Mouse (Mus musculus) cerebellum, postnatal 4 days (tissue): ENCODE data around the gene Ank3.

ENCODE experiments used
- DNase-seq, 2 experiments: peaks; one replicate each; pipeline ENCODE4 v3.0.0; 2022; ENCODE audit warnings: low spot score in 2 of 2, mixed read lengths in 1 of 2

Ank3 gene

GRCm38 (mm10) chr10:69656321-69656720 lies 257.7 kb downstream of the Ank3 start:
- DNase-seq = peak in 1 of 2 experiments; percentile 63

DNA sequence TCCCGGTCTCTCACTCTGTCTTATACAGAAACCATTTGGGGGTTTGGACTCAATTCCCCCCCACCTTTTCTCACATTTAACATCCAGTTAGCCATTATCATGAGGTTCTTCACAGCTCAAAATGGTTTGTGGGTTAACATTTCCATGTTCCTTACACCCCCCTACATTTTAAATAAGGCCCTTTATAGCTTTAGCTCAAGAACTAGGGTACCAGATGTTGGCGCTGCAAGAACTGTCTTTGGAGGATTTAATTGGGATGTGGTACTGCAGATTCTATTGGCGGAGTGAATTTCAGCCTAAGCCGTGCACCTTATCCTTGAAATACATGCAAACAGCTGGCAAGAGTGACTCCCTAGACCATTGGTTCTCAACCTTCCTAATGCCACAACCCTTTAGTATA lies 261.2 kb downstream of the Ank3 start:
- no peak for DNase-seq

DNA sequence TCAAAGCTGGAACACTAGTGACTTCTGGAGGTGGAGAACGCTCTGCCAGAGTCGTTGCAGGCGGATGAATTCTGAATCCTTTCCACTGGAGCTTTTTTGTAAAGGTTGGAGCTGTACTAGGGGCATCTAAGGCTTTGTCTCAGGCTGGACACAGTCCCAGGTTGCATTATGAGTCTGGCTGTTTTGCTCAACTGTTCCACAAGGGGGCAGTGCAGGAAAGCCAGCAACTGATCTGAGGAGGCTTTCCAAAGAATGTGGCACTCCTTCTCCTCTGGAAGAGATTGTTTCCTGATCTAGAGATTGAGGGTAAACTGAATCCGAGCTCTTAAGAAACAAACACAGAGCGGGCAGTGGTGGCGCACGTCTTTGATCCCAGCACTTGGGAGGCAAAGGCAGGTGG lies 263.8 kb downstream of the Ank3 start:
- peak; percentile 70 to 87 for DNase-seq

- no peak for DNase-seq
These were observed 268.9 kb downstream of the Ank3 start for GRCm38 (mm10) chr10:69667482-69667881.

DNA sequence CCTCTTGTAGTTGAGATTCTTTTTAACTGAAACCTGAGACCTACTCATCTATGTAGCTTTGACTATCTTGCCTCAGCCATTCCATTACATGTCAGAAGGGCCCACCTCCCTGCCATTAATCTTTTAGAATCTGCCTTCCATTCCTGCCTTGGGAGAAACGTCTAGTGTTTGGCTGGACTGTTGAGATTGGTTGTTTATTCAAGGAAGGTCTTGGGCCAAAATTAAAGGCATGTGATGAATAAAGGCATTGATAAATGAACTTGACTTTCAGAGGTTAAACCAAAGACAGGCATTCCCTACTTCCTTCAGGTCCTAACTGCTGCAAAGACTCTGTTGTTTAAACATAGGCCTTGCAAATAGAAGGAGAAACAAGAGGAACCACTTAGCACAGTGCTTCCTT lies 271.9 kb downstream of the Ank3 start:
- no peak for DNase-seq

GRCm38 (mm10) chr10:69670959-69671358 lies 272.4 kb downstream of the Ank3 start:
- DNase-seq = no peak

- DNase-seq = no peak
These were observed 272.9 kb downstream of the Ank3 start for GRCm38 (mm10) chr10:69671505-69671904.

DNA sequence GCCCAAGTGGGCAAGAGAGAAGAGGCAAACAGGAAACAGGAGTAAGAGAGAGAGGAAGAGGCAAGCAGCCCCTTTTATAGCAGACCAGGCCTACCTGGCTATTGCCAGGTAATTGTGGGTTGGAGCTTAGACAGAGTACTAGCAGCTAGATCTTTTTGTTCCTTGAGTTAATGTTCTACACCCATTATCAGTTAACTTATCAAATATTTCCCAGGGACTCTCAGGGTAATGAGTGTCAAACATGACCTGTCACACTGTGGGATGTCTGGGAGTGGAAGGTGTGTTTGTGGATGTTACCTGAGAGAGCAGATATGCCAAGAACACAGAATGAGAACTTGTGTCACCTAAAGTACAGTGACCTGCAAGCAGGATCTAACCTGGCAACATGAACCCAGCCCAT lies 274.0 kb downstream of the Ank3 start:
- DNase-seq = no peak

DNA sequence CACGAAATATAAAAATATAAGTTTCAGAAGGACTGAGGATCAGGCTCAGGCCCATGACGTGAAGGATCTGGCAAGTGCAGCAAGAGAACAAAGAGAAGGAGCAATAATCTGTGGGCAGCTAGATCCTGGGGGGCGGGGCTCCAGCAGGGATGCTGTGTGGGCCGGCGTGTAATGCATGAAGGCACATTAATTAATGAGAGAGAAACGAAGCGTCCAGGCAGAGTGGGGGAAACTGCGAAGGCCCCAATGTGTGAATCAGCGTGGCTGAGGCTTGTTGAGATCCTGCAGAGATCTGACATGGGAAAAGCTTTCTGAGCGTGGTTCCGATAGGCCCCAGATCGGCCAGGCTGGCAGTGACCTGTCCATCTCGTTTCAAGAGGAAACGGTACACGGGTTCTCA lies 279.7 kb downstream of the Ank3 start:
- DNase-seq = peak in 1 of 2 experiments; percentile 51

GRCm38 (mm10) chr10:69686336-69686735 lies 287.8 kb downstream of the Ank3 start:
- DNase-seq = no peak

DNA sequence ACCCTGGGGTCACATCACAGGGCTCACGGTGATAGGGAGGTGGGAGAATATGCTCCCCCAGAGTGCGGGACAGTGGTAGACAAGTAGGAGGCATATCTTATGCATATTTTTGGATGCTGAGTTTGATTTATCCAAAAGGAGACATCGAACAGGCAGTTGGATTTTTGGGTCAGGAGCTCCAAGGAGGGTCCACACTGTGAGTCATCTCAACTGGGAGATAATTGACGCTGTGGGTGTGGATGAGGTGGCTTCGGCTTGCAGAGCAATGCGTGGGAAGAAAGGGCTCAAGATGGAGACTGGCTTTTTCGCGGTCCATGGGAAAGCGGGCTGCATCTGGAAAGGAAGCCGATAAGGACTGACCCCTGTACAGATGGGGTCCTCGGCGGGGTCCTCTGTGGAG lies 290.5 kb downstream of the Ank3 start:
- no peak for DNase-seq

DNA sequence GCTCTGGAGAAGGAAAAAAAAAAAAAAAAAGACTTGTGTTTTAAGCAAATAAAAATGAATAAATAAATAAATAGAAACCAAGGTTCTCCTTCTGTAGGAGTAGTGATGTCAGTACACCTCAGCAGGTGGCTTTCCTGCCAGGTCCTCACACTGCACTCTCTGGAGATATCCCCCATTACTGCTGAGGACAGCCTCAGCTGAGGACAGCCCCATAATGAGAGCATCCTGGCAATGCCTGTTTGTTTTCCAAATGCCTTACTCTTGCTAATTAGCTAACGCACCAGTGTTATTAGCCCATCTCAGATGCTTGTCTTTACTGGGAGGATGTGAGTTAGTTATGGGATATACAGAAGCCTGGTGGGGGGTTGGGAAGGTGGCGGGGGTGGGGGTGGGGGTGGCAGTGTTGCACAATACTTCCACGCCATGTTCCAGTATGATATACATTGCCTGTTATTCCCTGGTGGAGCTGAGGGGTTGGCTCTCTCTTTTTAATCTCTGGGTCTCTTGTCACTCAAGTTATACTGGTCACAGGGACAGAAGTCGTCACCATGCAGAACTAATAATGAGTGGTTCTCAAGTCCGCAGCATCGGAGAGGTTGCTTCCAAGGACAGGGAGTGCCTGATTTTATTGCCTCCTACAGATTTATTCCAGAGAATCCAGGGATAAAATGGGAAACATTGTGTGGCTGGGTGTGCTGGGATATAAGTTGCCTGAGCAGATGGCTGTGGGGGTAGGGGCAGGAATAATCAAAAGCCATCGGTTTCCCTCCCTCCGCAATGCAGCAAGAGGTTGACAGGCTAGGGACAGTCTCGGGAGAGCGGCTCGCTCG lies 291.8 kb downstream of the Ank3 start:
- DNase-seq = no peak

DNA sequence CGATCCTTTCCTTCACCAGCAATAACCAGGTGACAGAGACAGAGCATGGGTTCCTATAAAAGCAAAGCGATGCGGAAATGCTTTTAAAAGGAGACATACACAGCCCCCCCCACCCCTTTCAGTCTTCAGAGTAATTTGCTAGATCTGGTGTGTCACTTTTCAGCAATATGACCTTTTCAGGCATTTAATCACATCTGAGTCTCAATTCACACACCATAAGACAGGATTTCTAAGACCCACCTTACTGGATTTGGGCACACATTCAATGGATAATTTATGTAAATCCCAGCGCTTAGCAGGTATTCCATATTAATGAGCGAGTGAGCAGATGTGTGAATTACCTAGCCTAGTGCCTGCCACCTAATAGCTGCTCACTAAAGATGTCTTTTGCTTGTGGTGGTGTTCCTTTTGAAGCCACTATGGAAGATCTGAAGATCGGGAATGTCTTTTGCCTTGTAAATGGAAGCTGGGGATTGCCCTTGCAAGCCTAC lies 292.4 kb downstream of the Ank3 start:
- DNase-seq = no peak

DNA sequence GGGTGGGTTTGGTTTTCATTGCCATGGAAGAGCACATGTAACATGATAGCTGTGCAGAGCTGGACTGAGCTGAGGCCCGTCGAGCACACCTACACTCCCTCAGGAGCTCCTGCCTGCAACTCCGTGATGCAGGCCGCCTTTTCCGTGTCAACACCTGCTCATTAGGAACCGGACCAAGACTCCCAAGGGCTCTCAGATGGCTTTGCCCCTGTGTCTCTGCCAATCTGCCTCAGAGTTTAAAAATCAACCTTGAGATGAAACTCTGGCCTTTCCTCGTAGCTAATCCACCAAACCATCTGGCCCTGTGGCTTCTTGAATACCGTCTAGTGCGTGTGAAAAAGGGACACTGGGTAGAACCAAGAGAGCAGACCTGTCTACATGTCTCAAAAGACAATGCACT lies 297.4 kb downstream of the Ank3 start:
- peak in 1 of 2 experiments; percentile 32 for DNase-seq

DNA sequence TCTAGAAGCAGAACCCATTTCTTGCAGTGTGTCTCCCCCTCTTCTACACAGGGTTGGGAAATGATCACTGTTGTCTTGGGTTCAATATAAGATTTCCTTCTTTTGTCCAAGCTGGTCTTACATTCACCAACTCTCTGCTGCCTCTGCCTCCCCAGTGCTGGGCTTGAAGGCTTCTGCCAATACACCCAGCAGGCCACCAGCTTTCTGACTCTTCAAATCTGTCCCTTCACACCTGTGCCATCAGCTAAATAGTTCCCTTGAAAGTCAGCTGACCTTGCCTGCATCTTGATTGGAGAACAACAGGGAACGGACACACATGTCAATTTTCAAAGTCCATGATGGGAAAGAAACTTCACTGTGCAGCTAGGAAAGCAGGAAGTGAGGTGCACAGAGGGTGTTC lies 300.1 kb downstream of the Ank3 start:
- no peak for DNase-seq

DNA sequence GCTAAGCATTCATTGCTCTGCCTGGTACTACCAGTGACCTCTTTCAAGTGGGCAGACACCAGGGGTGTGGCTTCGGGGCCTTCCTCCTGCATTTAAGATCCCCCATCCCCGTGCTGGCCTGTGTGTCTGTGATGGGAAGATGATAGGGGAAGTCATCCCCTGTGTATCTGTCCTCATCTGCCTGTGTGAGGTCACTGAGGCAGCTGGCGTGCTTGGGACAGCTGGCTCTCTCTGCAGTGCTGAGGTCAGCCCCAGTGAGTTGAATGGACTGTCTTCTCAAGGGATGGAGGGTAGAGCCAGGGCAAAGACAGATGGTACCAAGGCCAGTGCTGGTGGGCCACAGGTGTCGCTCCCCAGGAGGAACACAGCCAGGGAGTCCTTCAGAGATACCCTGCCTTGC lies 302.7 kb downstream of the Ank3 start:
- DNase-seq = peak in 1 of 2 experiments; percentile 37

GRCm38 (mm10) chr10:69705806-69706768 lies 307.5 kb downstream of the Ank3 start:
- no peak for DNase-seq

DNA sequence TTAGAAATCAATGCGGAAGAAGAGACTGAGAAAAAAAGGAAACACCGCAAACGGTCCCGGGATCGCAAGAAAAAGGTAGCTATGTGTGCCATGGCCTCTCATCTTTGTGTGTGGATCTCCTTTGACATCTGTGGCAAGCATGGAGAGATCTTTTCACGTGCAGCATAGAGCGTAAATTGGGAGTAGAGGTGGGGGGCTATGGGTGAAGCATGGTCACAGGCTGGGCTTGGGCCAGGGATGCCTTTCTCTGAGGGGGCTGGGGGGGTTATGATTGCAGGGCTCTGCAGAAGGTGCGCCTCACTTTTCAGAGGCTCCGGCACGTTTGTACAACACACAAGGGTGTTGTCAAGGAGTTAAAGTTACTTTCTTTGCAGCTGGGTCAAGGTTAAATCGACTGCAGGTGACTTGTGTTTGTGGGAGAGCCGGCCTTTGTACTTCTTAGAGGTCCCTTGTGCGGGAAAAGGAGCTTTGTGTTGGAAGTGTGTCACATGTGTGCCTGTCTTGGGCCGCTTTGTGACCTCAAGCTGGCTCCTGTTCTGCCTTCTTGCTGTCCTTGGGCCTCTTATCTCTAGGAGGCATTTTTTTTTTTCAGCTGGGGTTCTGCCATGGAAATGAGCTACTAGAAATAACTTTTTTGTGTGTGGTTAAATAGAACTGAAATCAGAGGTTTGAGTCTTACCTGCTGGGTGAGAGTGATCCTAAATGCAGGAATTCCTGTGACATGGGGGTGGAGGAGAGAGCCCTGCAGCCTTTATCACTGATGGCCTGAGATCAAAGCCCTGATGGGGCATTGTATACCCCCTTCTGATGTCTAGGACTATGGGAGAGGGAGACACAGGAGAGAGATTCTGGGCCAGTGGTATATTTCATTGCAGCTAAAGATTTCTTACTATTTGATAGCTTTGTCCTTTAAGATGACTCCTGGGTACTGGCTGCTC lies 308.5 kb downstream of the Ank3 start:
- DNase-seq = no peak

GRCm38 (mm10) chr10:69707844-69708550 lies 309.4 kb downstream of the Ank3 start:
- no peak for DNase-seq

DNA sequence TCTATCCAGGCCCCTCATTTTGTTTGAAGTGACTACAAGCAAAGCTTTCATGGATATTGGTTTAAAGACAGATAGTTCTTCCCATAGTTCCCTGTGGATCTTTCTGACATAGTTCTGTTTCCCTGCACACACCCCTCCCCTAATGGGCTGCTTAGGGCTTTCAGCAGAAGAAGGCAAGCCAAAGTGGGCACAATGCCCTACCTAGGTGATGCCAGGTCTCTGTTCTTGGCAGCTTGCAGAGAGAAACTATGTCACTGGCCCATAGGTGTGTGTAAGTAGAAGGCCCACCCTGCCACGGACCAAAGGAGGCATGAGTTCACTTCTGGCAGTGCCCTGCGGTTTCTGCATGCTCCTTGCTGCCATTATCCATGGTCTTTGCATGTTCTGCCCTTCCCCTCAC lies 311.1 kb downstream of the Ank3 start:
- no peak for DNase-seq

DNA sequence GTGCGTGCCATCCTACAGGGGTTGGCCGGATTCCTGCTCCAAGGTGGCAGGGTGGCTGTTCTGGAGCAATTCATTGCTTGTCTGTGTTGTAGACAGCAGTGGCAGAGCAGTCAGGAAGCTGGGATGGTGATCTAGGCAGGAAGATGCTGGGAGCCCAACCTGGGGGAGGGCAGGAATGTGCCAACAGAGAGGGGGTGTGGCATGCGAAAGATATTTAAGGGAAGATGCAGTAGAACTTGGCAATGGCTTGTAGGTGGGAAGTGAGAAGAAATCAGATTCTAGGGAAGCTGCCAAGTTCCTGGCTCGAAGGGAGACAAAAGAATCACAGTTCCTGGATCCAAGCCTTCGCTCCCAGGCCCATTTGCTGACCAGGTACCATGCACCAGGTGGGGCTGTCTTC lies 312.2 kb downstream of the Ank3 start:
- no peak for DNase-seq
